ENCODE assay signal across 12 mouse cellular contexts in the genomic region with DNA sequence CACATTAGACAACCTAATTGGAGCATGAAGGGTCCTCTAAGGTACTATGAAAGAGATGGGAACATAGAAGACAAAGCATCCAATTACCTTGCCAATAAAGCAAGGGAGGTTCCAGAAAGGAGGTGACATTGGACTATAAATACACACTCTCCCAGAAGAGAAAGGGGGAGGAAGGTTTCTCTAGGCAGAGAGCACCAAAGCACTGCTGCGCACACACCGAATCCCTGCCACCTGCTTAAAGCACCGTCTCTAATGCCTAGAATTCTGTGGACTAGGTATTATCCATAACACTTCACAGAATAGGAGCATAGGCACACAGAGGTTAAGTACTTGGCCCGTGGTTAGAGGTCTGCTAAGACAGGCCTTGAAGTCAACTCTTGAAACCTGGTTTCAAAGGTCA.
DNase-seq lines count a peak whose midpoint lies in the region; ATAC-seq lines count a peak whose summit lies in the region.
"Had no signal": no experiment of that assay in that cellular context is flagged by ENCODE, and none has a peak within 500 bp of the region (broad histone marks: within the 10 kb centered on the region; RNA-seq: fewer than 3 reads in every experiment).

No protein-coding gene starts in this region.

- H3K4me2 ChIP-seq in kidney, embryonic 16.5 days (replicated peaks; ENCODE audit: low read depth, low read length) = no peak overlapping the region
- H3K4me2 ChIP-seq: neural tube, embryonic 13.5 days had no signal

- H3K9ac ChIP-seq in kidney, embryonic 16.5 days (replicated peaks; ENCODE audit: low read length) = no peak overlapping the region
- H3K9ac ChIP-seq: neural tube, embryonic 13.5 days had no signal

- H3K9me3 ChIP-seq in kidney, embryonic 16.5 days (ENCODE audit: low read length) = no peaks in the 10 kb centered on the region
- H3K9me3 ChIP-seq in limb, embryonic 10.5 days (replicated peaks) = no peaks in the 10 kb centered on the region
- H3K9me3 ChIP-seq: neural tube, embryonic 13.5 days had no signal

- no peak for DNase-seq in frontal cortex, postnatal 36 days (ENCODE audit: low spot score in 2 of 2)
- DNase-seq in kidney, adult 9 months = peak; percentile 44
- peak; percentile 68 for DNase-seq in brain, adult 2 months (ENCODE audit: low read depth, low spot score)
- no peak for DNase-seq in limb, embryonic 10.5 days (ENCODE audit: low spot score)
- DNase-seq in spleen, postnatal 4 days (ENCODE audit: low spot score in 2 of 2) = no peak
- DNase-seq: midbrain, embryonic 14.5 days; retina, postnatal 1 day; thymus, adult 2 months had no signal

- no peak overlapping the region; the same call in 1 of the 2 replicates for H3K27ac ChIP-seq in kidney, embryonic 16.5 days (ENCODE audit: low read length)
- H3K27ac ChIP-seq in limb, embryonic 10.5 days = peak overlapping the region; percentile 93; the same call in 1 of the 2 replicates
- H3K27ac ChIP-seq: neural tube, embryonic 13.5 days had no signal

- WGBS in kidney, embryonic 16.5 days = 60% methylated on average over 4 of the region's 4 CpGs
- WGBS in limb, embryonic 10.5 days = 89% methylated on average over 4 of the region's 4 CpGs

- H3K36me3 ChIP-seq in kidney, embryonic 16.5 days (ENCODE audit: insufficient read depth, low read length) = no peaks in the 10 kb centered on the region
- H3K36me3 ChIP-seq in limb, embryonic 10.5 days = no peaks in the 10 kb centered on the region
- H3K36me3 ChIP-seq: neural tube, embryonic 13.5 days had no signal

- peaks cover 28% of the 10 kb centered on the region for H3K4me1 ChIP-seq in kidney, embryonic 16.5 days (ENCODE audit: insufficient read depth, low read length)
- H3K4me1 ChIP-seq in limb, embryonic 10.5 days = peaks cover 26% of the 10 kb centered on the region

- no peak overlapping the region for H3K4me3 ChIP-seq in kidney, embryonic 16.5 days (ENCODE audit: low read length)
- no peak overlapping the region for H3K4me3 ChIP-seq in limb, embryonic 10.5 days
- H3K4me3 ChIP-seq: neural tube, embryonic 13.5 days had no signal

- peak; percentile 39 for ATAC-seq in frontal cortex, adult (ENCODE audit: low TSS enrichment)
- ATAC-seq in kidney, embryonic 16.5 days (ENCODE audit: low FRiP score, low TSS enrichment) = no peak
- no peak for ATAC-seq in granulocyte monocyte progenitor cell, adult 5-6 weeks (replicated peaks; ENCODE audit: poor library complexity, severe bottlenecking)

- H3K27me3 ChIP-seq in kidney, embryonic 16.5 days (ENCODE audit: insufficient read depth, low read length) = no peaks in the 10 kb centered on the region
- H3K27me3 ChIP-seq in limb, embryonic 10.5 days (ENCODE audit: low read depth, poor library complexity, severe bottlenecking) = no peaks in the 10 kb centered on the region
- H3K27me3 ChIP-seq: neural tube, embryonic 13.5 days had no signal

Comparison
In these comparisons a context has a peak if more than half of its experiments do, and no peak if none do; other contexts are left out.
1. DNase-seq: peak in kidney, adult 9 months (single experiment) and brain, adult 2 months (single experiment); none in frontal cortex, postnatal 36 days (0 of 2), limb, embryonic 10.5 days (single experiment) and spleen, postnatal 4 days (0 of 2).